Mouse (Mus musculus): Measurements from ENCODE around the gene Gm10295. TPM values are rescaled to one million over a fixed set of nuclear protein-coding genes. Genes with fewer than 3 reads are reported as not detected.

Gene Gm10295
- not detected in 2 replicates for polyA plus RNA-seq (2015; fragmentation: Nextera tagmentation; extraction: Ambion mirVana)

DNA sequence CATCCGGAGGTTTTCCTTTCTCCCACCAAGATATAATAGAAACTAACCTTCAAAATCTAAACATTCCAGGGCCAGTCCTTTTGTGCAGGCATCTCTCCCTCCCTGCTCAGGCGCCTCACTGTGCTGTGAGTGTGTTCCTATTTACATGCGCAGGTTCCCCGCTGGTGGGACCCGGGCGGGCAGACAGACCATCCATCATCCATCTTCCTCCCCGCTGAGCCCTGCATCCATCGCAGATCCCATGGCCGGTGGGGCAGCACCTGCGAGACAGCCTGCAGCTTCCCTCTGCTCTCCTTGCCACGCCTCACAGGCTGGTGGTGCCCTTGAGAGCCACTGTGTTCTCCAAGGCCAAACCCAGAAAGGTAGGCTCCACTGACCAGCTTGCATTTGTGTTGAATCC lies at the start of gene Gm10295:
Gene Gm10295, minus strand, starts transcription at position 122 of the 400 bp plus-strand sequence.
- no peak for ATAC-seq (ENCODE audit: insufficient read depth, low FRiP score)
- no peaks in the 10 kb centered on the region for H3K36me3 ChIP-seq (ENCODE audit: control insufficient read depth, insufficient read depth, low read length)
- no peaks in the 10 kb centered on the region for H3K27me3 ChIP-seq (ENCODE audit: control insufficient read depth, insufficient read depth, low read length)
- H3K4me3 ChIP-seq (replicated peaks; ENCODE audit: low read length), result no peak within 1 kb of the TSS
- no peak within 1 kb of the TSS for H3K4me2 ChIP-seq (ENCODE audit: low read depth, low read length)
- no peaks in the 10 kb centered on the region for H3K4me1 ChIP-seq (ENCODE audit: control insufficient read depth, insufficient read depth, low read length)
- H3K9ac ChIP-seq (ENCODE audit: low read length), result no peak within 1 kb of the TSS
- H3K9me3 ChIP-seq (replicated peaks; ENCODE audit: control insufficient read depth, low read length), result no peaks in the 10 kb centered on the region
- H3K27ac ChIP-seq (ENCODE audit: low read length), result no peak within 1 kb of the TSS
- 25% methylated on average over 11 of the region's 11 CpGs for WGBS

DNA sequence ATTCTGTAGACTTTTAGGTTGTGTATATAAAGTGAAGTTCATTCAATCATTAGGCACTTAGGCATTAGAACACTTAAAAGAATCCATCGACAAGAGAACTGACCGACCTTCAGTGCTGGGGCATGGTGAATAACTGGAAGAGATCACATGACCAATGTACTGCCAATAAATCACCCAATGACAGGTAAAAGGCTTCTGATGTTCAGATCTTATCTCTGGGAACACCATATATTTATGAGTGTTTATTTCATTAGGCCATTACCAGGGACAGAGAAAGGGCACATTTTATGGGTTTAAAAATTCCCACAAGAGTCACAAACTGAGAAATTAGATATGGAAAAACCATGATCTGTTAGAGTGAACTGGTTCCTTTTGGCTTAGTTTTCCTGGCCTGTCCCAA lies 49.7 kb upstream of the Gm10295 start:
- Histone ChIP-seq H3K9ac (ENCODE audit: low read length) (no peak overlapping the region), H3K27me3 (ENCODE audit: control insufficient read depth, insufficient read depth, low read length) (no peaks in the 10 kb centered on the region), H3K9me3 (replicated peaks; ENCODE audit: control insufficient read depth, low read length) (no peaks in the 10 kb centered on the region), H3K36me3 (ENCODE audit: control insufficient read depth, insufficient read depth, low read length) (no peaks in the 10 kb centered on the region), H3K4me1 (ENCODE audit: control insufficient read depth, insufficient read depth, low read length) (no peaks in the 10 kb centered on the region), H3K4me3 (replicated peaks; ENCODE audit: low read length) (no peak overlapping the region), H3K4me2 (ENCODE audit: low read depth, low read length) (no peak overlapping the region), H3K27ac (ENCODE audit: low read length) (peak overlapping the region; percentile 19; the same call in 1 of the 2 replicates)
- no peak for ATAC-seq (ENCODE audit: insufficient read depth, low FRiP score)
- 34% methylated on average over 2 of the region's 2 CpGs for WGBS

DNA sequence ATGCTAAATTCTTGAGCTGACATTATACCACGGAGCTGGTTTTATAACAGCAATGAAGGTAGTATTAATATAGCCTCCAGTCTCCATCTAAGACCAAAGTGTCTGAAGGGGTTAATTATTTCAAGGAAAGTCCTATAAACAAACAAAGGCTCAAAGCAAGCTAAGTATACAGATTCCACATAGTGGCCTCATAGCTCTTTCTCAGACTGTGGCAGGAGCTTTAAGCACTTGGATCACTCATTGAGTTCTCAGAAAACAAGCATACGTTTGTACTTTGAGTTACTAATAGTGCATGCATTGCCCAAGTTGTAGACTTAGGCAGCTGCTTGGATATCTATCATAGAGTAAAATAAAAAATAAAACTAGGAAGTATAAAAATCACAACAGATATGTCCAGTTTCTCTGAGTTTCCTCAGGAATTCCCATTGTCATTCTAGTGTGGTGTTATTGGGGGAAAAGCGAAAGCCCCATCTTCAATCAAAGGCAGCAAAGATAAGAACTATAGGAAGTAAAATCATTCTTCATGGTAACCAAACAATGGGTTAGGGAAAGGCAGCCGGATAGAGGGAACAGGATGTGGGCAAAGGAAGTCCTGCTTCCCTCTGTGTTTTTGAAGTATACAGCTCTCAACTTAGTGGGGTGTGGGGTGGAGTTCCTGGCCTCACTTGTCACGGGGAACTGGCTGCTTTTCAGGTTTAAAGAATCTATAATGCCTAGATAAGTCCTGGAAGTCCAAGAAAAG lies 48.8 kb upstream of the Gm10295 start:
- Histone ChIP-seq H3K27ac (ENCODE audit: low read length) (no peak overlapping the region), H3K9me3 (replicated peaks; ENCODE audit: control insufficient read depth, low read length) (no peaks in the 10 kb centered on the region), H3K27me3 (ENCODE audit: control insufficient read depth, insufficient read depth, low read length) (no peaks in the 10 kb centered on the region), H3K4me1 (ENCODE audit: control insufficient read depth, insufficient read depth, low read length) (no peaks in the 10 kb centered on the region), H3K9ac (ENCODE audit: low read length) (no peak overlapping the region), H3K36me3 (ENCODE audit: control insufficient read depth, insufficient read depth, low read length) (no peaks in the 10 kb centered on the region), H3K4me2 (ENCODE audit: low read depth, low read length) (no peak overlapping the region), H3K4me3 (replicated peaks; ENCODE audit: low read length) (no peak overlapping the region)
- ATAC-seq (ENCODE audit: insufficient read depth, low FRiP score), result no peak
- 53% methylated on average over 5 of the region's 5 CpGs for WGBS

DNA sequence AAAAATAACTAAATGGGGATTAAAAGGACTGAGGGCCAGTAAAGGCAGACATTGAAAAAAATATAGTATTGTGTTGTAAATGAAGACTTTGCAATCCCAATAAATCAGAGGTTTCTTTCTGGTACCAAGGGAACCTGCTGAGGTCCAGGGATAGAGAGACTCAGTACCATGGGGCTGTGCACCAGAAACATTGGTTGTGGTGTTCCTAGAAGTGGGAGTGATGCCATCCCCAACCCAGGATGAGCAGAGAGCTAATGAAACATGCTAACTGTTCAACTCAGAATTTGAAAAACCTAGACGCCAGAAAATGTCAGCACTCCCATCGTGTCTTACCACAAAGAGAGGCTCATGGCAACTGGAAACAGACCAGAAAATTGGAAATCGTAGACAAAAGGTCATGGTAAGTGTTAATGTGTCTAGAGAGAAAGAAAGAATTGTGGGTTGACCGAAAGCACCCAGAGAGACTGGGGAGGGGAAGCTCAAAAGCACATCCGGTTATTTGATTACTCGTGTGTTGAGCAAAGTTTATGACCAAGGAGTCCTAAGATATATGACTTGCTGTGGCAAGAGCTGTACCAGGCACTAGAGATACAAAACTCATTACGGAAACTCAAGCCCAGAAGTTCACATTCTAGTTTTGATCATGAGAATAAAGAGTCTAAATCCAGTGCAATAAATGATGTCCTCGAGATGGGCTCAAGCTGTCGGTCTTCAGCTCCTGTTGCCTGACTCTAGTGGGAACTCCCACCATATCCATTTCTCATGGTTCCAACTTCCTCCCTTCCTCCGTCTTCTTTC lies 47.9 kb upstream of the Gm10295 start:
- Histone ChIP-seq H3K27me3 (ENCODE audit: control insufficient read depth, insufficient read depth, low read length) (no peaks in the 10 kb centered on the region), H3K36me3 (ENCODE audit: control insufficient read depth, insufficient read depth, low read length) (no peaks in the 10 kb centered on the region), H3K4me3 (replicated peaks; ENCODE audit: low read length) (no peak overlapping the region), H3K4me2 (ENCODE audit: low read depth, low read length) (no peak overlapping the region), H3K9me3 (replicated peaks; ENCODE audit: control insufficient read depth, low read length) (no peaks in the 10 kb centered on the region), H3K4me1 (ENCODE audit: control insufficient read depth, insufficient read depth, low read length) (no peaks in the 10 kb centered on the region), H3K9ac (ENCODE audit: low read length) (no peak overlapping the region), H3K27ac (ENCODE audit: low read length) (no peak overlapping the region)
- ATAC-seq (ENCODE audit: insufficient read depth, low FRiP score), result no peak
- 60% methylated on average over 10 of the region's 10 CpGs for WGBS

DNA sequence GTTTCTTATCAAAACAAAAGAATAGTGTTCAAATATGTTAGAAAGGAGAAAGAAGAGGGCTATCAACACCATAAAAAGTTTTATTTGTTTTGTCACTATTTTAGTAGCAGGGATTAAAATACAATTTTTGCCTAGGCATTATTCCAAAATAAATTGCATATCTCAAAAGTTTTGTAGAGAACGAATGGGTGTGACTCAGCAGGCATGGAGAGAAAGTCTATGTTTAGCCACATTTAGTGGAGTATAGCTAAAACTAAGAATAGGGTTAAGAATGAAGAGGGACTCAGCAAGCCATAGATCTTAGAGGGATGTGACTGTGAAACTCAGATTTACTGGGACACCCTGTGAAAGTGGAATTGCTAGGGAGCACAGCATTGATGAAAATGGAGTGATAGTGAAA lies 47.1 kb upstream of the Gm10295 start:
- Histone ChIP-seq H3K9me3 (replicated peaks; ENCODE audit: control insufficient read depth, low read length) (no peaks in the 10 kb centered on the region), H3K36me3 (ENCODE audit: control insufficient read depth, insufficient read depth, low read length) (no peaks in the 10 kb centered on the region), H3K4me2 (ENCODE audit: low read depth, low read length) (no peak overlapping the region), H3K27me3 (ENCODE audit: control insufficient read depth, insufficient read depth, low read length) (no peaks in the 10 kb centered on the region), H3K9ac (ENCODE audit: low read length) (no peak overlapping the region), H3K27ac (ENCODE audit: low read length) (no peak overlapping the region), H3K4me1 (ENCODE audit: control insufficient read depth, insufficient read depth, low read length) (no peaks in the 10 kb centered on the region), H3K4me3 (replicated peaks; ENCODE audit: low read length) (no peak overlapping the region)
- 51% methylated on average over 1 of the region's 1 CpGs for WGBS
- no peak for ATAC-seq (ENCODE audit: insufficient read depth, low FRiP score)

DNA sequence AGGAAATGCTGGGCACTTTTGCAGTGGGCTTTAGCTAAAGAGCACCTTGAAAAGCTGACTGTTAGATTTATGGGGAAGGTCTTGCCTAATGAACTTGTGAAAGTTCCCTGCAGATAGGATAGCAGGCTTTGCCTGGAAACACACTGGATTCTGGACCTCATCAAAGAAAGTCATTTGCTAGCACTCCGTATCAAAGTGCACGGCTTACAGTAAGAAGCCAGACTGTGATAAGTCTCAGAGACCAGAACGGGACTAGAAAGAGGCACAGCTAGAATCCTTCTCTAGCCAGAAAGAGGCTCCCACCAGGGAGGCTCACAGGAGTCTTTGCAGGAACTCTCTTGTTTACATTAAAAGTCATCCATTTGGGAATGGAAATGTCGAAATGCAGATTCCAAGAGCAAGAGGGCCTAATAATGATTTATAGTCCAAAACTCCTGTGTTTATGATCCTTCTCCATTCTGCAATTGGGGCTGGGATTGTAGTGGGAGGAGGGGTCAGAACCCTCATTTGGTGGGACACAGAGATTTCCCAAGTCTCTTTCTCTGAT lies 41.6 kb upstream of the Gm10295 start:
- H3K4me2 ChIP-seq (ENCODE audit: low read depth, low read length), result no peak overlapping the region
- H3K4me3 ChIP-seq (replicated peaks; ENCODE audit: low read length), result no peak overlapping the region
- WGBS, result 26% methylated on average over 4 of the region's 4 CpGs
- H3K36me3 ChIP-seq (ENCODE audit: control insufficient read depth, insufficient read depth, low read length), result no peaks in the 10 kb centered on the region
- peak overlapping the region; percentile 15; the same call in 1 of the 2 replicates for H3K27ac ChIP-seq (ENCODE audit: low read length)
- H3K9ac ChIP-seq (ENCODE audit: low read length), result no peak overlapping the region
- no peak for ATAC-seq (ENCODE audit: insufficient read depth, low FRiP score)
- no peaks in the 10 kb centered on the region for H3K27me3 ChIP-seq (ENCODE audit: control insufficient read depth, insufficient read depth, low read length)
- no peaks in the 10 kb centered on the region for H3K9me3 ChIP-seq (replicated peaks; ENCODE audit: control insufficient read depth, low read length)
- no peaks in the 10 kb centered on the region for H3K4me1 ChIP-seq (ENCODE audit: control insufficient read depth, insufficient read depth, low read length)

DNA sequence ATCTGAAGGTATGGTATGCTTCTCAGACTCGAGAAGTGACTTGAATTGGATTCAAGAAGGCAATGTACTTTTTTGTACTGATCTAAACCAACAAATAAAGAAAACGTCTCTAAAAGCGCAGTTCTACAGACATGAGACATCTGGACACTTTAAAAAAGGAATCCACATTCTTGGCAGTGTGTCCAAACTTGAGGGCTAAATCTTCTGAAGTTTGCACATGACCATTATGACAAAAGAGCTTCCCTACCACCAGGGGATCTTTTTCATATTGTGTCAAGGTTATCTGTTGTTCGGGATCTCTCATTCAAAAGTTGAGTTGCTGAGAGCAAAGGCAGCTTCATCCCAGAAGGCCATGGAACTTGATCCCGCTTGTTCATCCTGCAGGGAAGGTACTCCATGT lies 40.0 kb upstream of the Gm10295 start:
- Histone ChIP-seq H3K36me3 (ENCODE audit: control insufficient read depth, insufficient read depth, low read length) (no peaks in the 10 kb centered on the region), H3K9ac (ENCODE audit: low read length) (no peak overlapping the region)

DNA sequence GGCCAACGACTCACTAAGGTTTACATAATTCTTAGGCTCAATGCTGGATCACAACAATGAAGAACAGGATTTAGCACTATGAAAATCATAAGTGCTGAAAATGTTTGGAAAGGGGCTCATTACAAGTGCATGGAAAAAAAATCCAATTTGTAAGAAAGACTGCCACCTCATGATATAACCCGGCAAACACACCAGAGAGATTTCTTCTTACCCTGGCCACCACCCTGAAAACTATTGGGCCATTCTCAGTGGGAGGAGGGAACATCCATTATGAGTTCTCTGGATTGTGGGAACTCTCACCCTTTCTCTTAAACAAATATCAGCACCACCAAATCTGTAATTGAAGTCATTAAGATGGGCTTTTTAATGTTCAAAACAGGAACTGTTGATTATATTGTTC lies 39.0 kb upstream of the Gm10295 start:
- H3K9ac ChIP-seq (ENCODE audit: low read length), result no peak overlapping the region
- H3K27ac ChIP-seq (ENCODE audit: low read length), result peak overlapping the region; percentile 44; the same call in 1 of the 2 replicates
- no peaks in the 10 kb centered on the region for H3K36me3 ChIP-seq (ENCODE audit: control insufficient read depth, insufficient read depth, low read length)
- H3K4me2 ChIP-seq (ENCODE audit: low read depth, low read length), result no peak overlapping the region
- no peak for ATAC-seq (ENCODE audit: insufficient read depth, low FRiP score)
- no peaks in the 10 kb centered on the region for H3K9me3 ChIP-seq (replicated peaks; ENCODE audit: control insufficient read depth, low read length)
- H3K27me3 ChIP-seq (ENCODE audit: control insufficient read depth, insufficient read depth, low read length), result no peaks in the 10 kb centered on the region
- no peak overlapping the region for H3K4me3 ChIP-seq (replicated peaks; ENCODE audit: low read length)
- H3K4me1 ChIP-seq (ENCODE audit: control insufficient read depth, insufficient read depth, low read length), result no peaks in the 10 kb centered on the region
- WGBS, result 49% methylated on average over 2 of the region's 2 CpGs

More for the DNA sequence above, 40.0 kb upstream of the Gm10295 start:
- Histone ChIP-seq H3K9me3 (replicated peaks; ENCODE audit: control insufficient read depth, low read length) (no peaks in the 10 kb centered on the region), H3K27me3 (ENCODE audit: control insufficient read depth, insufficient read depth, low read length) (no peaks in the 10 kb centered on the region), H3K4me3 (replicated peaks; ENCODE audit: low read length) (no peak overlapping the region), H3K4me2 (ENCODE audit: low read depth, low read length) (no peak overlapping the region), H3K4me1 (ENCODE audit: control insufficient read depth, insufficient read depth, low read length) (no peaks in the 10 kb centered on the region), H3K27ac (ENCODE audit: low read length) (peak overlapping the region; percentile 14; the same call in 1 of the 2 replicates)
- 53% methylated on average over 5 of the region's 5 CpGs for WGBS
- ATAC-seq (ENCODE audit: insufficient read depth, low FRiP score), result no peak

DNA sequence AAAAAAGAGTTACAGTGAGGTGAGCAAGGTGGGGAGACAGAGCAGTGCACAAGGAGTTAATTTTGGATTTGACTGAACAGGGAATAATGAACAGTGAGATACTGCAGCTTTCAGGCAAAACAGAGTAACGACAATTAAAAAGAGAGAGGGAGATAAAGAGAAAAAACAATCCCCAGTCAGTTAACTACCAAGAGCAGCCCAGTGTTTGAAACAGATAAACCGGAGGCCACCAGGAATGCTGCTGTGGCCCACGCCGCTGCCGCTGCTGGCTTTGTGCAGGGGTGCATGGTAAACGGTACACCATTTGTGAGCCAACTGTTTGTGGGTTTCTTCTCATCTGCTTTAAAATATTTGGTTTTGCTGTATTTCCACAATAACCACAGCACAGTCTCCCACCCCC lies 34.8 kb upstream of the Gm10295 start:
- no peak overlapping the region for H3K27ac ChIP-seq (ENCODE audit: low read length)
- no peak overlapping the region for H3K4me3 ChIP-seq (replicated peaks; ENCODE audit: low read length)
- peaks cover 14% of the 10 kb centered on the region; the same call in 1 of the 2 replicates for H3K4me1 ChIP-seq (ENCODE audit: control insufficient read depth, insufficient read depth, low read length)
- no peaks in the 10 kb centered on the region for H3K36me3 ChIP-seq (ENCODE audit: control insufficient read depth, insufficient read depth, low read length)
- WGBS, result 30% methylated on average over 6 of the region's 6 CpGs
- 0 out of 2 replicates have a peak, but pooled peaks have one; percentile 17 for ATAC-seq (ENCODE audit: insufficient read depth, low FRiP score)
- H3K9ac ChIP-seq (ENCODE audit: low read length), result no peak overlapping the region
- H3K4me2 ChIP-seq (ENCODE audit: low read depth, low read length), result no peak overlapping the region
- H3K27me3 ChIP-seq (ENCODE audit: control insufficient read depth, insufficient read depth, low read length), result no peaks in the 10 kb centered on the region
- H3K9me3 ChIP-seq (replicated peaks; ENCODE audit: control insufficient read depth, low read length), result no peaks in the 10 kb centered on the region

All from stomach, embryonic 16.5 days (tissue).